Mouse (Mus musculus) mouse trophoblast stem cell (cell line): ENCODE results near the gene Fopnl.

Experiments
- in situ Hi-C, 2 experiments: fragments of 300-500 bp; cut with MseI, MboI; formaldehyde crosslinking; loops; 2 replicates in 1 of 2; 3 replicates in 1 of 2; pipeline ENCODE4 v1.15.1; 2025

Gene Fopnl

GRCm38 (mm10) chr16:14316884-14317876, at the start of gene Fopnl:
Gene Fopnl, minus strand, starts transcription at chr16:14317405.
- in situ Hi-C loops, result no loop called here

- in situ Hi-C loops, result no loop called here
Observed at GRCm38 (mm10) chr16:14366017-14366416, 48.8 kb upstream of the Fopnl start.

GRCm38 (mm10) chr16:14365457-14365856, 48.3 kb upstream of the Fopnl start:
- in situ Hi-C loops, result no loop called here

- in situ Hi-C loops, result no loop called here
Observed at GRCm38 (mm10) chr16:14364066-14364465, 46.9 kb upstream of the Fopnl start.

GRCm38 (mm10) chr16:14363496-14363895, 46.3 kb upstream of the Fopnl start:
- in situ Hi-C loops, result no loop called here

GRCm38 (mm10) chr16:14362099-14362820, 45.1 kb upstream of the Fopnl start:
- in situ Hi-C loops, result no loop called here

GRCm38 (mm10) chr16:14361362-14362098, 44.3 kb upstream of the Fopnl start, which contains the start of gene Abcc1:
Gene Abcc1, plus strand, starts transcription at chr16:14361558.
- in situ Hi-C loops, result no loop called here

GRCm38 (mm10) chr16:14360931-14361330, 43.7 kb upstream of the Fopnl start:
- in situ Hi-C loops, result no loop called here

- in situ Hi-C loops, result no loop called here
Observed at GRCm38 (mm10) chr16:14358531-14358930, 41.3 kb upstream of the Fopnl start.

- in situ Hi-C loops, result no loop called here
Observed at GRCm38 (mm10) chr16:14357859-14358258, 40.7 kb upstream of the Fopnl start.

- in situ Hi-C loops, result no loop called here
Observed at GRCm38 (mm10) chr16:14352663-14353062, 35.5 kb upstream of the Fopnl start.

GRCm38 (mm10) chr16:14352234-14352633, 35.0 kb upstream of the Fopnl start:
- in situ Hi-C loops, result no loop called here

- in situ Hi-C loops, result no loop called here
Observed at GRCm38 (mm10) chr16:14351571-14351970, 34.4 kb upstream of the Fopnl start.

GRCm38 (mm10) chr16:14344967-14345366, 27.8 kb upstream of the Fopnl start:
- in situ Hi-C loops, result no loop called here

GRCm38 (mm10) chr16:14328156-14328555, 11.0 kb upstream of the Fopnl start:
- in situ Hi-C loops, result no loop called here

- in situ Hi-C loops, result no loop called here
Observed at GRCm38 (mm10) chr16:14320494-14320893, 3.3 kb upstream of the Fopnl start.

GRCm38 (mm10) chr16:14319681-14320080, 2.5 kb upstream of the Fopnl start:
- in situ Hi-C loops, result no loop called here

GRCm38 (mm10) chr16:14312914-14313313, 4.3 kb downstream of the Fopnl start:
- in situ Hi-C loops, result loop anchor here in 1 of 2 experiments (5.0 kb wide), 1 partner anchor 179 kb away; no protein-coding TSS in a partner anchor

- in situ Hi-C loops, result loop anchor here in 1 of 2 experiments (5.0 kb wide), 1 partner anchor 181 kb away; no protein-coding TSS in a partner anchor
Observed at GRCm38 (mm10) chr16:14311371-14311770, 5.8 kb downstream of the Fopnl start.

- in situ Hi-C loops, result loop anchor here in 1 of 2 experiments (5.0 kb wide), 1 partner anchor 182 kb away; no protein-coding TSS in a partner anchor
Observed at GRCm38 (mm10) chr16:14309833-14310232, 7.4 kb downstream of the Fopnl start.
